Mouse (Mus musculus) macrophage (primary cell): ENCODE results near the gene Hdac5. TPM values are rescaled to one million over a fixed set of nuclear protein-coding genes. Genes with fewer than 3 reads are reported as not detected.

Experiments
- H3K27ac ChIP-seq: fragments of 350-480 bp; formaldehyde crosslinking; 2 replicates; pipeline ENCODE4 v1.9.0; 2021
- H3K36me3 ChIP-seq: fragments of 350-480 bp; formaldehyde crosslinking; 2 replicates; pipeline ENCODE4 v1.9.0; 2021; ENCODE audit errors: inconsistent target
- H3K4me3 ChIP-seq: fragments of 350-480 bp; formaldehyde crosslinking; 2 replicates; pipeline ENCODE4 v1.9.0; 2021; ENCODE audit errors: inconsistent target
- H3K79me2 ChIP-seq: fragments of 350-480 bp; formaldehyde crosslinking; 2 replicates; pipeline ENCODE4 v1.9.0; 2021; ENCODE audit errors: inconsistent target
- WGBS: methylation state at CpG from one replicate; pipeline ENCODE4 v1.1.7; 2026; ENCODE audit warnings: inconsistent platforms; ENCODE audit not compliant: missing documents; 5-methylcytosine and 5-hydroxymethylcytosine counted together
- polyA plus RNA-seq: library from polyadenylated mRNA; stranded (reverse); fragments of 250-400 nt; gene quantifications from 3 replicates; pipeline ENCODE4 v1.2.4, GENCODE M21; 2018; ENCODE audit warnings: inconsistent platforms

Gene Hdac5
- polyA plus RNA-seq, 1 experiment from 2014 or later = 31.9 TPM

DNA sequence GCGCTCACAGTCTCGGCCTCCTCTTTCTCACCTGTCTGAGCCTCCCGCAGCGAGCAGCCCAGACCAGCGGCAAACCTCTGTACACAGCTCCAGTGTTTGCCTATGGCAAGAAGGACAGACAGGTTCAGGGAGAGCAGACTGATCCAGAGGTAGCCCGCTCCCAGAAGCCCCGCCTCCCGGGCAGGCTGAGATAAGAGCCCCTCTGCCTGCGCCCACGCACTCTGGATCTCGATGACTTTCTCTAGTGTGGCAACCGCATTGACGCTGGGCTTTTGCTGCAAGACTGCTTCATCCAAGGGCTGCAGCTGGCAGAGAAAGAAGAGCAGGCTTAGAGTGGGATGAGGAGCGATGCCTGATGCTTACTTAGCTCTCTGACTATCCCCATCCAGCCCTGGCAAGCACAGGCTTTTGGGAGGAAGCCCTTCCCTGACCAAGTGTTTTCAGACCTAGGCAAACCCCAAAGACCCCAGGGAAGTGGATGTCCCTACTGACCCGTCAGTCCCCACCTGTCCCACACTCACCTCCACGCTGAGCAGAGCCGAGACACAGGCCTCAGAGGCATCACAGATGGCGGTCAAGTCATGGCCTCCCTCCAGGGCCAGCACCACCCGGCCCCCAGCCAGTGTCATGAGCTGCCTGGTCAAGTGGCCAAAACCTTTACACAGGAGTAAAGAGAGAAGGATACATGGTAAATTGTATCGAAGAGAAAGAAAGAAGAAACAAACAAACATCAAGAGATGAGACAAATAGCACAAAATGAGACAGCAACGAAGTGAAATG is 33.8 kb downstream of the Hdac5 start:
- WGBS = 90% methylated on average over 20 of the region's 21 CpGs
- H3K27ac ChIP-seq = no peak overlapping the region
- H3K79me2 ChIP-seq = no peaks in the 10 kb centered on the region
- no peak overlapping the region for H3K4me3 ChIP-seq
- H3K36me3 ChIP-seq = peaks cover 71% of the 10 kb centered on the region

- Histone ChIP-seq H3K79me2 (no peaks in the 10 kb centered on the region), H3K4me3 (no peak overlapping the region), H3K36me3 (peaks cover 47% of the 10 kb centered on the region), H3K27ac (no peak overlapping the region)
- 91% methylated on average over 9 of the region's 9 CpGs for WGBS
Measured at GRCm38 (mm10) chr11:102193657-102194440, 36.1 kb downstream of the Hdac5 start.

- WGBS = 7% methylated on average over 4 of the region's 4 CpGs
- H3K36me3 ChIP-seq = peaks cover 17% of the 10 kb centered on the region; the same call in 1 of the 2 replicates
- H3K27ac ChIP-seq = peak overlapping the region; percentile 63
- H3K4me3 ChIP-seq = peak overlapping the region; percentile 92; the same call in 1 of the 2 replicates
- no peaks in the 10 kb centered on the region for H3K79me2 ChIP-seq
Measured at GRCm38 (mm10) chr11:102190848-102191247, 39.1 kb downstream of the Hdac5 start.

- H3K27ac ChIP-seq = peak within 1 kb of the TSS; percentile 63
- H3K4me3 ChIP-seq = peak within 1 kb of the TSS; percentile 92
- peaks cover 7% of the 10 kb centered on the region; the same call in 1 of the 2 replicates for H3K36me3 ChIP-seq
- H3K79me2 ChIP-seq = peaks cover under 1% of the 10 kb centered on the region; the same call in 1 of the 2 replicates
- WGBS = under 1% methylated on average over 50 of the region's 50 CpGs
Measured at GRCm38 (mm10) chr11:102189461-102190436, 40.2 kb downstream of the Hdac5 start, which contains the start of gene G6pc3. TSS of gene G6pc3 (plus strand) at chr11:102189620.

DNA sequence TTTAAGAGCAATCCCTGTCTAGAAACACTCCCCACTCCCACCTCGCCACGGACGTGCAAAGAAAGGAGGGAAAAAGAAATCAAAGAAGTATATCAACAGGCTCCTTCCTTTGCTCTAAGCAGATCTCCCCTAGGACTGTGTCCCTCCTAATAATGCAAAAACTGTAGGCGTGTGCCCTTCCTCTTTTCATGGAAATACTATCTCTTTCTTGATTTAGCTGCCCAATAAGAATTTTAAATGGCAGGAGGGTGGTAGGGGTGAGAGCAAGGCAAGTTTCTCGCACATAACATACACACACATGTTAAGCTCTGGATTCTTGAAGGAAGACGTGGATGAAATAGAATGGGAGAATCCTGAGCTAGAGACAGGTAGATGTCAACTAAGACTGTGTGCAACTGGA is 41.0 kb downstream of the Hdac5 start:
- H3K79me2 ChIP-seq = peaks cover 8% of the 10 kb centered on the region
- H3K27ac ChIP-seq = peak overlapping the region; percentile 50
- 57% methylated on average over 6 of the region's 6 CpGs for WGBS
- H3K36me3 ChIP-seq = peaks cover 6% of the 10 kb centered on the region; the same call in 1 of the 2 replicates
- H3K4me3 ChIP-seq = peak overlapping the region; percentile 92

GRCm38 (mm10) chr11:102186235-102186634 is 43.7 kb downstream of the Hdac5 start:
- H3K36me3 ChIP-seq = peaks cover 7% of the 10 kb centered on the region; the same call in 1 of the 2 replicates
- H3K4me3 ChIP-seq = no peak overlapping the region
- peaks cover 35% of the 10 kb centered on the region for H3K79me2 ChIP-seq
- no CpG with 5 or more reads among the region's 1 CpGs for WGBS
- no peak overlapping the region for H3K27ac ChIP-seq

GRCm38 (mm10) chr11:102185677-102186076 is 44.3 kb downstream of the Hdac5 start:
- Histone ChIP-seq H3K79me2 (peaks cover 41% of the 10 kb centered on the region), H3K36me3 (peaks cover 12% of the 10 kb centered on the region), H3K27ac (peak overlapping the region; percentile 49), H3K4me3 (peak overlapping the region; percentile 96)
- WGBS = 65% methylated on average over 3 of the region's 3 CpGs

- H3K36me3 ChIP-seq = peaks cover 20% of the 10 kb centered on the region
- peaks cover 49% of the 10 kb centered on the region for H3K79me2 ChIP-seq
- WGBS = under 1% methylated on average over 70 of the region's 70 CpGs
Measured at GRCm38 (mm10) chr11:102184646-102185495, 45.1 kb downstream of the Hdac5 start, which contains the start of gene Lsm12. TSS of gene Lsm12 (minus strand) at chr11:102185296.

GRCm38 (mm10) chr11:102184253-102184645 is 45.7 kb downstream of the Hdac5 start:
- H3K4me3 ChIP-seq = peak overlapping the region; percentile 96
- H3K79me2 ChIP-seq = peaks cover 55% of the 10 kb centered on the region
- H3K27ac ChIP-seq = peak overlapping the region; percentile 59
- H3K36me3 ChIP-seq = peaks cover 27% of the 10 kb centered on the region
- 10% methylated on average over 7 of the region's 7 CpGs for WGBS

More at GRCm38 (mm10) chr11:102184646-102185495, 45.1 kb downstream of the Hdac5 start, which contains the start of gene Lsm12:
- H3K27ac ChIP-seq = peak within 1 kb of the TSS; percentile 59
- peak within 1 kb of the TSS; percentile 96 for H3K4me3 ChIP-seq

GRCm38 (mm10) chr11:102179836-102180235 is 50.1 kb downstream of the Hdac5 start:
- Histone ChIP-seq H3K27ac (no peak overlapping the region), H3K4me3 (no peak overlapping the region), H3K36me3 (peaks cover 46% of the 10 kb centered on the region), H3K79me2 (peaks cover 99% of the 10 kb centered on the region)

GRCm38 (mm10) chr11:102168689-102169088 is 61.3 kb downstream of the Hdac5 start:
- H3K27ac ChIP-seq = no peak overlapping the region
- 73% methylated on average over 5 of the region's 5 CpGs for WGBS
- peaks cover 68% of the 10 kb centered on the region for H3K79me2 ChIP-seq
- H3K36me3 ChIP-seq = peaks cover 51% of the 10 kb centered on the region
- H3K4me3 ChIP-seq = no peak overlapping the region

DNA sequence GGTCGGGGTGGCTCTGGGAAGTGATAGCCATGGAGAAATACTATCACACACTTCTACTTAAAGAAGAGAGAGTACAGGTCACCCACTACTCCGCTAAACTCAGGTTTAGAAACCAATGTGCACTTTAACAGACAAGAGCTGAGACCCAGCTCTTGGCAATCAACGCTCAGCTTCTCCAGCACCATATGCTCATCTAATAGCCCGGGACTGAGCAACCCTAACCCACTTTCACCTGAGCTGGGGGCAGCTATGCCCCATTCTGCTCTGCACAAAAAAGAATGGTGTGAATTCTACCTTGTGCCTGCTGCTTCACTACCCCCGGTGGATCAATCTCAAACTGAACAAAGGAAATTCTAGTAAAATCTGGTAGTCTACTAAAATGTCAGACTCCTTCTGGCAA is 62.4 kb downstream of the Hdac5 start:
- Histone ChIP-seq H3K4me3 (no peak overlapping the region), H3K27ac (no peak overlapping the region), H3K36me3 (peaks cover 62% of the 10 kb centered on the region), H3K79me2 (peaks cover 57% of the 10 kb centered on the region)
- WGBS = 100% methylated on average over 5 of the region's 5 CpGs
